Mouse (Mus musculus): ENCODE results near the gene Asphd1. TPM values are rescaled to one million over a fixed set of nuclear protein-coding genes. Genes with fewer than 3 reads are reported as not detected.

The Asphd1 gene
- not detected in 2 replicates for polyA plus RNA-seq (2014; fragmentation: Nextera tagmentation; extraction: Ambion mirVana)

- no peak; the same call in none of the 2 replicates for ATAC-seq (ENCODE audit: insufficient number of reproducible peaks, insufficient read depth, low FRiP score, low read depth)
- Histone ChIP-seq H3K27me3 (ENCODE audit: control insufficient read depth, insufficient read depth, low read length) (peaks cover 35% of the 10 kb centered on the region), H3K9ac (ENCODE audit: low read length) (peak within 1 kb of the TSS; percentile 39; the same call in 1 of the 2 replicates)
Observed at GRCm38 (mm10) chr7:126949403-126949792, at the start of gene Asphd1. TSS of gene Asphd1 (minus strand) at chr7:126949582.

GRCm38 (mm10) chr7:126996449-126996848 lies 47.1 kb upstream of the Asphd1 start:
- Histone ChIP-seq H3K9ac (ENCODE audit: low read length) (no peak overlapping the region), H3K4me1 (ENCODE audit: control insufficient read depth in 2 of 2, insufficient read depth in 2 of 2, low read length in 2 of 2) (no peaks in the 10 kb centered on the region), H3K27me3 (ENCODE audit: control insufficient read depth, insufficient read depth, low read length) (no peaks in the 10 kb centered on the region), H3K9me3 (ENCODE audit: control insufficient read depth, low read length) (peaks cover 4% of the 10 kb centered on the region; the same call in 1 of the 2 replicates), H3K4me3 (ENCODE audit: control insufficient read depth in 1 of 2, insufficient read depth in 1 of 2, low read depth in 1 of 2, low read length in 2 of 2) (no peak overlapping the region), H3K27ac (replicated peaks in 1 of 2; ENCODE audit: control insufficient read depth in 1 of 2, insufficient read depth in 1 of 2, low read depth in 2 of 2, low read length in 2 of 2) (no peak overlapping the region), H3K36me3 (ENCODE audit: control insufficient read depth, insufficient read depth, low read length) (peaks cover 12% of the 10 kb centered on the region; the same call in 1 of the 2 replicates), H3K4me2 (ENCODE audit: low read length) (no peak overlapping the region)
- 81% methylated on average over 4 of the region's 4 CpGs for WGBS
- no peak for ATAC-seq (ENCODE audit: insufficient number of reproducible peaks, insufficient read depth, low FRiP score, low read depth)

More at GRCm38 (mm10) chr7:126949403-126949792, at the start of gene Asphd1:
- no peak within 1 kb of the TSS for H3K27ac ChIP-seq (replicated peaks in 1 of 2; ENCODE audit: control insufficient read depth in 1 of 2, insufficient read depth in 1 of 2, low read depth in 2 of 2, low read length in 2 of 2)
- H3K4me1 ChIP-seq (ENCODE audit: control insufficient read depth in 2 of 2, insufficient read depth in 2 of 2, low read length in 2 of 2), result peaks cover 4 to 9% of the 10 kb centered on the region in 2 experiments; a peak in 2 of 4 replicates
- peak within 1 kb of the TSS; percentile 39 to 46 for H3K4me3 ChIP-seq (ENCODE audit: control insufficient read depth in 1 of 2, insufficient read depth in 1 of 2, low read depth in 1 of 2, low read length in 2 of 2)
- H3K36me3 ChIP-seq (ENCODE audit: control insufficient read depth, insufficient read depth, low read length), result peaks cover 11% of the 10 kb centered on the region; the same call in 1 of the 2 replicates
- H3K9me3 ChIP-seq (ENCODE audit: control insufficient read depth, low read length), result no peaks in the 10 kb centered on the region
- 1% methylated on average over 21 of the region's 21 CpGs for WGBS
- peak within 1 kb of the TSS; percentile 95 for H3K4me2 ChIP-seq (ENCODE audit: low read length)

- 65% methylated on average over 8 of the region's 8 CpGs for WGBS
Observed at GRCm38 (mm10) chr7:126988816-126989215, 39.4 kb upstream of the Asphd1 start.

GRCm38 (mm10) chr7:126986319-126986718 lies 36.9 kb upstream of the Asphd1 start:
- 0 out of 2 replicates have a peak, but pooled peaks cover 5% of the 10 kb centered on the region for H3K36me3 ChIP-seq (ENCODE audit: control insufficient read depth, insufficient read depth, low read length)
- H3K4me1 ChIP-seq (ENCODE audit: control insufficient read depth in 2 of 2, insufficient read depth in 2 of 2, low read length in 2 of 2), result 0 out of 4 replicates have a peak, but pooled peaks cover 0 to 5% of the 10 kb centered on the region in 2 experiments
- no peaks in the 10 kb centered on the region for H3K9me3 ChIP-seq (ENCODE audit: control insufficient read depth, low read length)
- H3K27ac ChIP-seq (replicated peaks in 1 of 2; ENCODE audit: control insufficient read depth in 1 of 2, insufficient read depth in 1 of 2, low read depth in 2 of 2, low read length in 2 of 2), result no peak overlapping the region
- no peak overlapping the region for H3K4me3 ChIP-seq (ENCODE audit: control insufficient read depth in 1 of 2, insufficient read depth in 1 of 2, low read depth in 1 of 2, low read length in 2 of 2)
- 42% methylated on average over 9 of the region's 9 CpGs for WGBS
- H3K9ac ChIP-seq (ENCODE audit: low read length), result no peak overlapping the region
- no peak overlapping the region for H3K4me2 ChIP-seq (ENCODE audit: low read length)
- no peak for ATAC-seq (ENCODE audit: insufficient number of reproducible peaks, insufficient read depth, low FRiP score, low read depth)
- no peaks in the 10 kb centered on the region for H3K27me3 ChIP-seq (ENCODE audit: control insufficient read depth, insufficient read depth, low read length)

More at GRCm38 (mm10) chr7:126988816-126989215, 39.4 kb upstream of the Asphd1 start:
- Histone ChIP-seq H3K27me3 (ENCODE audit: control insufficient read depth, insufficient read depth, low read length) (no peaks in the 10 kb centered on the region), H3K4me3 (ENCODE audit: control insufficient read depth in 1 of 2, insufficient read depth in 1 of 2, low read depth in 1 of 2, low read length in 2 of 2) (no peak overlapping the region), H3K4me2 (ENCODE audit: low read length) (no peak overlapping the region), H3K27ac (replicated peaks in 1 of 2; ENCODE audit: control insufficient read depth in 1 of 2, insufficient read depth in 1 of 2, low read depth in 2 of 2, low read length in 2 of 2) (no peak overlapping the region), H3K36me3 (ENCODE audit: control insufficient read depth, insufficient read depth, low read length) (0 out of 2 replicates have a peak, but pooled peaks cover 2% of the 10 kb centered on the region), H3K9me3 (ENCODE audit: control insufficient read depth, low read length) (no peaks in the 10 kb centered on the region), H3K4me1 (ENCODE audit: control insufficient read depth in 2 of 2, insufficient read depth in 2 of 2, low read length in 2 of 2) (0 out of 4 replicates have a peak, but pooled peaks cover 0 to 5% of the 10 kb centered on the region in 2 experiments), H3K9ac (ENCODE audit: low read length) (no peak overlapping the region)
- ATAC-seq (ENCODE audit: insufficient number of reproducible peaks, insufficient read depth, low FRiP score, low read depth), result no peak

- 0 out of 4 replicates have a peak, but pooled peaks cover 0 to 5% of the 10 kb centered on the region in 2 experiments for H3K4me1 ChIP-seq (ENCODE audit: control insufficient read depth in 2 of 2, insufficient read depth in 2 of 2, low read length in 2 of 2)
- no peak for ATAC-seq (ENCODE audit: insufficient number of reproducible peaks, insufficient read depth, low FRiP score, low read depth)
Observed at GRCm38 (mm10) chr7:126984667-126985444, 35.5 kb upstream of the Asphd1 start.

GRCm38 (mm10) chr7:126983113-126983512 lies 33.7 kb upstream of the Asphd1 start:
- no peak overlapping the region for H3K27ac ChIP-seq (replicated peaks in 1 of 2; ENCODE audit: control insufficient read depth in 1 of 2, insufficient read depth in 1 of 2, low read depth in 2 of 2, low read length in 2 of 2)
- ATAC-seq (ENCODE audit: insufficient number of reproducible peaks, insufficient read depth, low FRiP score, low read depth), result no peak
- H3K4me1 ChIP-seq (ENCODE audit: control insufficient read depth in 2 of 2, insufficient read depth in 2 of 2, low read length in 2 of 2), result 0 out of 4 replicates have a peak, but pooled peaks cover 0 to 5% of the 10 kb centered on the region in 2 experiments
- H3K36me3 ChIP-seq (ENCODE audit: control insufficient read depth, insufficient read depth, low read length), result peaks cover 32% of the 10 kb centered on the region
- no peak overlapping the region for H3K4me2 ChIP-seq (ENCODE audit: low read length)
- H3K9me3 ChIP-seq (ENCODE audit: control insufficient read depth, low read length), result no peaks in the 10 kb centered on the region
- 74% methylated on average over 7 of the region's 7 CpGs for WGBS
- H3K27me3 ChIP-seq (ENCODE audit: control insufficient read depth, insufficient read depth, low read length), result no peaks in the 10 kb centered on the region
- H3K9ac ChIP-seq (ENCODE audit: low read length), result no peak overlapping the region
- H3K4me3 ChIP-seq (ENCODE audit: control insufficient read depth in 1 of 2, insufficient read depth in 1 of 2, low read depth in 1 of 2, low read length in 2 of 2), result no peak overlapping the region

More at GRCm38 (mm10) chr7:126984667-126985444, 35.5 kb upstream of the Asphd1 start:
- WGBS, result 37% methylated on average over 10 of the region's 10 CpGs
- no peak overlapping the region for H3K4me2 ChIP-seq (ENCODE audit: low read length)
- H3K27ac ChIP-seq (replicated peaks in 1 of 2; ENCODE audit: control insufficient read depth in 1 of 2, insufficient read depth in 1 of 2, low read depth in 2 of 2, low read length in 2 of 2), result no peak overlapping the region
- H3K36me3 ChIP-seq (ENCODE audit: control insufficient read depth, insufficient read depth, low read length), result peaks cover 15% of the 10 kb centered on the region
- no peak overlapping the region for H3K4me3 ChIP-seq (ENCODE audit: control insufficient read depth in 1 of 2, insufficient read depth in 1 of 2, low read depth in 1 of 2, low read length in 2 of 2)
- no peaks in the 10 kb centered on the region for H3K9me3 ChIP-seq (ENCODE audit: control insufficient read depth, low read length)
- no peak overlapping the region for H3K9ac ChIP-seq (ENCODE audit: low read length)
- H3K27me3 ChIP-seq (ENCODE audit: control insufficient read depth, insufficient read depth, low read length), result no peaks in the 10 kb centered on the region

GRCm38 (mm10) chr7:126982054-126982453 lies 32.7 kb upstream of the Asphd1 start:
- Histone ChIP-seq H3K9me3 (ENCODE audit: control insufficient read depth, low read length) (no peaks in the 10 kb centered on the region), H3K4me3 (ENCODE audit: control insufficient read depth in 1 of 2, insufficient read depth in 1 of 2, low read depth in 1 of 2, low read length in 2 of 2) (no peak overlapping the region), H3K36me3 (ENCODE audit: control insufficient read depth, insufficient read depth, low read length) (peaks cover 33% of the 10 kb centered on the region), H3K4me2 (ENCODE audit: low read length) (no peak overlapping the region), H3K9ac (ENCODE audit: low read length) (no peak overlapping the region), H3K27ac (replicated peaks in 1 of 2; ENCODE audit: control insufficient read depth in 1 of 2, insufficient read depth in 1 of 2, low read depth in 2 of 2, low read length in 2 of 2) (no peak overlapping the region), H3K4me1 (ENCODE audit: control insufficient read depth in 2 of 2, insufficient read depth in 2 of 2, low read length in 2 of 2) (peaks cover 2 to 10% of the 10 kb centered on the region in 2 experiments; a peak in 2 of 4 replicates), H3K27me3 (ENCODE audit: control insufficient read depth, insufficient read depth, low read length) (no peaks in the 10 kb centered on the region)
- no peak for ATAC-seq (ENCODE audit: insufficient number of reproducible peaks, insufficient read depth, low FRiP score, low read depth)
- 65% methylated on average over 4 of the region's 4 CpGs for WGBS

All from heart, embryonic 14.5 days (tissue).